In genomic region chr16:26989415-26990315, GRCm38 (mm10) we compare ENCODE assay signal across 18 mouse cellular contexts. TPM values are rescaled to one million over a fixed set of nuclear protein-coding genes. Genes with fewer than 3 reads are reported as not detected.
DNase-seq lines count a peak whose midpoint lies in the region; ATAC-seq and TF ChIP-seq lines count a peak whose summit lies in the region.
"Had no signal": no experiment of that assay in that cellular context is flagged by ENCODE, and none has a peak within 500 bp of the region (broad histone marks: within the 10 kb centered on the region; RNA-seq: fewer than 3 reads in every experiment).

No protein-coding gene starts in this region.

- H3K4me2 ChIP-seq in forebrain, embryonic 16.5 days (ENCODE audit: low read length) = peak overlapping the region; percentile 2
- H3K4me2 ChIP-seq in kidney, embryonic 15.5 days = no peak overlapping the region
- H3K4me2 ChIP-seq in liver, embryonic 11.5 days = no peak overlapping the region
- H3K4me2 ChIP-seq: embryonic facial prominence, embryonic 15.5 days had no signal

- 49% methylated on average over 19 of the region's 19 CpGs for WGBS in forebrain, embryonic 16.5 days
- 84% methylated on average over 19 of the region's 19 CpGs for WGBS in kidney, embryonic 15.5 days
- WGBS in liver, embryonic 11.5 days = 77% methylated on average over 19 of the region's 19 CpGs

- no peaks in the 10 kb centered on the region for H3K36me3 ChIP-seq in forebrain, embryonic 16.5 days (ENCODE audit: control insufficient read depth, insufficient read depth)
- no peaks in the 10 kb centered on the region for H3K36me3 ChIP-seq in kidney, embryonic 15.5 days
- no peaks in the 10 kb centered on the region for H3K36me3 ChIP-seq in liver, embryonic 11.5 days (ENCODE audit: control insufficient read depth, insufficient read depth, low read length)
- H3K36me3 ChIP-seq: embryonic facial prominence, embryonic 15.5 days had no signal

- peak overlapping the region; percentile 29 for H3K4me3 ChIP-seq in layer of hippocampus, adult 2 months
- no peak overlapping the region for H3K4me3 ChIP-seq in forebrain, embryonic 16.5 days (replicated peaks; ENCODE audit: low read length)
- H3K4me3 ChIP-seq in kidney, embryonic 15.5 days (replicated peaks) = no peak overlapping the region
- no peak overlapping the region for H3K4me3 ChIP-seq in liver, embryonic 11.5 days (ENCODE audit: low read depth, low read length)
- H3K4me3 ChIP-seq: embryonic facial prominence, embryonic 15.5 days had no signal

- no peak overlapping the region for H3K9ac ChIP-seq in forebrain, embryonic 16.5 days (replicated peaks; ENCODE audit: low read depth, low read length)
- no peak overlapping the region for H3K9ac ChIP-seq in kidney, embryonic 15.5 days
- H3K9ac ChIP-seq in liver, embryonic 11.5 days (ENCODE audit: low read depth, low read length) = no peak overlapping the region
- H3K9ac ChIP-seq: embryonic facial prominence, embryonic 15.5 days had no signal

- TF ChIP-seq CTCF in layer of hippocampus, adult 2 months (conservative IDR thresholded peaks at IDR 0.05) = no peak

- H3K27ac ChIP-seq in layer of hippocampus, adult 2 months = peak overlapping the region; percentile 58; the same call in 1 of the 2 replicates
- H3K27ac ChIP-seq in forebrain, embryonic 16.5 days (ENCODE audit: low read length) = no peak overlapping the region
- no peak overlapping the region for H3K27ac ChIP-seq in kidney, embryonic 15.5 days
- H3K27ac ChIP-seq in liver, embryonic 11.5 days (ENCODE audit: low read depth, low read length) = no peak overlapping the region
- H3K27ac ChIP-seq: embryonic facial prominence, embryonic 15.5 days had no signal

- H3K27me3 ChIP-seq in forebrain, embryonic 16.5 days (replicated peaks; ENCODE audit: control insufficient read depth, insufficient read depth, low read length) = 0 out of 2 replicates have a peak, but pooled peaks cover 3% of the 10 kb centered on the region
- H3K27me3 ChIP-seq in kidney, embryonic 15.5 days = no peaks in the 10 kb centered on the region
- no peaks in the 10 kb centered on the region for H3K27me3 ChIP-seq in liver, embryonic 11.5 days (replicated peaks; ENCODE audit: control insufficient read depth, insufficient read depth, low read length)
- H3K27me3 ChIP-seq: embryonic facial prominence, embryonic 15.5 days had no signal

- DNase-seq in cerebellum, postnatal 10 days = peak; percentile 81 to 85
- no peak for DNase-seq in cerebellum, adult 9-11 months
- no peak for DNase-seq in layer of hippocampus, adult 2 months (ENCODE audit: low spot score in 2 of 2)
- no peak for DNase-seq in layer of hippocampus, postnatal 14 days (ENCODE audit: low spot score in 2 of 2)
- DNase-seq in cerebellum, postnatal 25 days = peak; percentile 43 to 68
- DNase-seq in liver, embryonic 11.5 days (ENCODE audit: low spot score) = no peak
- DNase-seq: adrenal gland, adult 8-10 months; gastrocnemius, postnatal 14 days; kidney, adult 2 months; kidney, postnatal 36 days; liver; lung, adult 18-20 months; right cerebral cortex, postnatal 25 days had no signal

- peak; percentile 93 for ATAC-seq in forebrain, embryonic 16.5 days
- ATAC-seq in kidney, embryonic 15.5 days (replicated peaks; ENCODE audit: low FRiP score) = no peak
- ATAC-seq in liver, embryonic 11.5 days (replicated peaks; ENCODE audit: low FRiP score) = no peak

- H3K4me1 ChIP-seq in forebrain, embryonic 16.5 days (replicated peaks; ENCODE audit: control insufficient read depth, insufficient read depth, low read length) = peaks cover 7% of the 10 kb centered on the region; the same call in 1 of the 2 replicates
- H3K4me1 ChIP-seq in kidney, embryonic 15.5 days = no peaks in the 10 kb centered on the region
- H3K4me1 ChIP-seq in liver, embryonic 11.5 days (replicated peaks; ENCODE audit: control insufficient read depth, insufficient read depth, low read length) = no peaks in the 10 kb centered on the region
- H3K4me1 ChIP-seq: embryonic facial prominence, embryonic 15.5 days had no signal

- H3K9me3 ChIP-seq in forebrain, embryonic 16.5 days (ENCODE audit: control insufficient read depth, low read length) = no peaks in the 10 kb centered on the region
- H3K9me3 ChIP-seq in kidney, embryonic 15.5 days (replicated peaks) = no peaks in the 10 kb centered on the region
- H3K9me3 ChIP-seq in liver, embryonic 11.5 days (ENCODE audit: control insufficient read depth, low read length) = no peaks in the 10 kb centered on the region
- H3K9me3 ChIP-seq: embryonic facial prominence, embryonic 15.5 days had no signal

RNA-seq across cellular contexts. Expression of gene Gmnc, which starts 1.8 kb away (rescaled TPM):
- total RNA-seq in layer of hippocampus, adult 2 months (2021) = 1 to 10 TPM; 2.3 to 3.8 TPM
- 1 to 10 TPM in 1 of 2 experiments, under 1 TPM in 1; 0.98 to 2.8 TPM for total RNA-seq in layer of hippocampus, postnatal 14 days (2021)
- 0.11 and 0.14 TPM in 2 replicates for polyA plus RNA-seq in forebrain, embryonic 16.5 days (2015; fragmentation: Nextera tagmentation; extraction: Ambion mirVana)
- 0.05 TPM in 1 of 2 replicates, not detected in the other for polyA plus RNA-seq in kidney, embryonic 15.5 days (2015; fragmentation: Nextera tagmentation; extraction: Ambion mirVana)
- not detected in 2 replicates for polyA plus RNA-seq in liver, embryonic 11.5 days (2014; fragmentation: Nextera tagmentation; extraction: Ambion mirVana)
- total RNA-seq: adrenal gland, adult 8-10 months; gastrocnemius, postnatal 14 days; megakaryocyte-erythroid progenitor cell, adult 5-6 weeks had no signal
- polyA plus RNA-seq: thymus, postnatal 0 days had no signal

Comparison
In these comparisons a context has a peak if more than half of its experiments do, and no peak if none do; other contexts are left out.
1. DNase-seq: peak in cerebellum, postnatal 10 days (2 of 2) and cerebellum, postnatal 25 days (2 of 2); none in cerebellum, adult 9-11 months (single experiment), layer of hippocampus, adult 2 months (0 of 2), layer of hippocampus, postnatal 14 days (0 of 2) and liver, embryonic 11.5 days (single experiment).